Mouse (Mus musculus) hindbrain, postnatal 0 days (tissue): ENCODE data around the gene Mllt10. TPM values are rescaled to one million over a fixed set of nuclear protein-coding genes. Genes with fewer than 3 reads are reported as not detected.

Experiments used
- ATAC-seq: fragments of 200-750 bp; cut with Nextera tagmentation; 2 replicates; pipeline ENCODE4 v1.8.0; 2017; ENCODE audit warnings: mild to moderate bottlenecking, moderate TSS enrichment, moderate library complexity
- DNase-seq: peaks from one replicate; pipeline ENCODE4 v3.0.0-alpha.2; 2015; ENCODE audit warnings: low spot score
- H3K27ac ChIP-seq: fragments of 300-500 bp; sonication (generic); 2 replicates; pipeline ENCODE4 v1.5.1; 2014; ENCODE audit warnings: mild to moderate bottlenecking
- H3K27me3 ChIP-seq: fragments of 300-500 bp; sonication (generic); 2 replicates; pipeline ENCODE4 v1.6.1; 2014; ENCODE audit warnings: low read length, mixed read lengths; ENCODE audit not compliant: insufficient read depth
- H3K36me3 ChIP-seq: fragments of 300-500 bp; sonication (generic); 2 replicates; pipeline ENCODE4 v1.6.1; 2014; ENCODE audit warnings: low read length, mixed read lengths; ENCODE audit not compliant: insufficient read depth
- H3K4me1 ChIP-seq: fragments of 300-500 bp; sonication (generic); 2 replicates; pipeline ENCODE4 v1.6.1; 2014; ENCODE audit warnings: antibody characterized with exemption, low read length, mixed read lengths; ENCODE audit not compliant: insufficient read depth
- H3K4me2 ChIP-seq: fragments of 300-500 bp; sonication (generic); 2 replicates; pipeline ENCODE4 v1.6.1; 2014; ENCODE audit warnings: low read depth, mild to moderate bottlenecking, low read length, moderate library complexity, mixed read lengths
- H3K4me3 ChIP-seq: fragments of 300-500 bp; sonication (generic); 2 replicates; pipeline ENCODE4 v1.5.1; 2014; ENCODE audit warnings: low read length
- H3K9ac ChIP-seq: fragments of 300-500 bp; sonication (generic); replicated peaks from 2 replicates; pipeline ENCODE4 v1.6.1; 2014; ENCODE audit warnings: mild to moderate bottlenecking, low read length, moderate library complexity, mixed read lengths
- H3K9me3 ChIP-seq: fragments of 300-500 bp; sonication (generic); 2 replicates; pipeline ENCODE4 v1.6.1; 2016; ENCODE audit warnings: low read length, mixed read lengths
- CTCF ChIP-seq: IDR thresholded peaks from 2 replicates; pipeline ENCODE4 v1.5.1; 2016; ENCODE audit warnings: antibody characterized with exemption, control low read depth, low read depth
- WGBS: fragments of 180-500 bp; shearing (Covaris S2); extraction: QIAGEN DNeasy Blood & Tissue Kit; methylation state at CpG from one replicate; pipeline ENCODE4 v1.1.7; 2014; 5-methylcytosine and 5-hydroxymethylcytosine counted together
- polyA plus RNA-seq: library from polyadenylated mRNA; unstranded; fragments of >200 nt; fragmentation: Nextera tagmentation; extraction: Ambion mirVana; gene quantifications from 2 replicates; pipeline ENCODE4 v1.2.1, GENCODE M21; 2015
- total RNA-seq: library from RNA; depleted of rRNA; stranded (reverse); fragments of >200 nt; gene quantifications from 2 replicates; pipeline ENCODE4 v1.2.3, GENCODE M21; 2014

Gene Mllt10
- total and polyA plus RNA-seq, 2 experiments from 2014 or later, result 25.6 to 30.0 TPM

- ATAC-seq (peak; percentile 87), DNase-seq (peak; percentile 89)
- Histone ChIP-seq H3K27me3 (no peaks in the 10 kb centered on the region), H3K4me1 (peaks cover 12% of the 10 kb centered on the region; the same call in 1 of the 2 replicates), H3K9me3 (no peaks in the 10 kb centered on the region), H3K36me3 (no peaks in the 10 kb centered on the region), H3K9ac (peak overlapping the region; percentile 99), H3K4me2 (peak overlapping the region; percentile 84), H3K4me3 (peak overlapping the region; percentile 93), H3K27ac (peak overlapping the region; percentile 99)
- under 1% methylated on average over 70 of the region's 70 CpGs for WGBS
- no peak for TF ChIP-seq CTCF
These were observed 7.2 kb upstream of the Mllt10 start for GRCm38 (mm10) chr2:18047646-18048452.

GRCm38 (mm10) chr2:18048453-18049075, 6.5 kb upstream of the Mllt10 start, which contains the start of gene Skida1:
Gene Skida1, minus strand, starts transcription at chr2:18049051.
- Histone ChIP-seq H3K4me2 (peak within 1 kb of the TSS; percentile 84), H3K36me3 (no peaks in the 10 kb centered on the region), H3K9ac (peak within 1 kb of the TSS; percentile 99), H3K9me3 (no peaks in the 10 kb centered on the region), H3K27me3 (no peaks in the 10 kb centered on the region), H3K4me1 (peaks cover 9% of the 10 kb centered on the region; the same call in 1 of the 2 replicates), H3K27ac (peak within 1 kb of the TSS; percentile 99), H3K4me3 (peak within 1 kb of the TSS; percentile 93)
- WGBS, result 0% methylated on average over 17 of the region's 17 CpGs
- TF ChIP-seq CTCF, result no peak
- DNase-seq (peak; percentile 82), ATAC-seq (peak; percentile 43)

- TF ChIP-seq CTCF, result no peak
- Histone ChIP-seq H3K4me2 (peak overlapping the region; percentile 84), H3K9ac (peak overlapping the region; percentile 99), H3K27ac (peak overlapping the region; percentile 99), H3K36me3 (no peaks in the 10 kb centered on the region), H3K4me3 (peak overlapping the region; percentile 93), H3K27me3 (no peaks in the 10 kb centered on the region), H3K4me1 (peaks cover 9% of the 10 kb centered on the region; the same call in 1 of the 2 replicates), H3K9me3 (no peaks in the 10 kb centered on the region)
- DNase-seq (no peak), ATAC-seq (no peak)
- 15% methylated on average over 11 of the region's 11 CpGs for WGBS
These were observed 5.7 kb upstream of the Mllt10 start for GRCm38 (mm10) chr2:18049279-18049821.

- no peak for TF ChIP-seq CTCF
- peaks cover 9% of the 10 kb centered on the region; the same call in 1 of the 2 replicates for H3K4me1 ChIP-seq
- ATAC-seq, result no peak
- 36% methylated on average over 2 of the region's 2 CpGs for WGBS
- peak; percentile 2 for DNase-seq
- no peaks in the 10 kb centered on the region for H3K9me3 ChIP-seq
- peak overlapping the region; percentile 99 for H3K27ac ChIP-seq
- H3K27me3 ChIP-seq, result no peaks in the 10 kb centered on the region
- peak overlapping the region; percentile 99 for H3K9ac ChIP-seq
- no peaks in the 10 kb centered on the region for H3K36me3 ChIP-seq
- peak overlapping the region; percentile 93 for H3K4me3 ChIP-seq
- peak overlapping the region; percentile 84 for H3K4me2 ChIP-seq
These were observed 5.0 kb upstream of the Mllt10 start for GRCm38 (mm10) chr2:18050018-18050417.

GRCm38 (mm10) chr2:18050541-18050985, 4.5 kb upstream of the Mllt10 start:
- Histone ChIP-seq H3K4me3 (peak overlapping the region; percentile 93), H3K27me3 (no peaks in the 10 kb centered on the region), H3K4me1 (peaks cover 9% of the 10 kb centered on the region; the same call in 1 of the 2 replicates), H3K36me3 (no peaks in the 10 kb centered on the region), H3K4me2 (peak overlapping the region; percentile 84), H3K9me3 (no peaks in the 10 kb centered on the region), H3K27ac (peak overlapping the region; percentile 61), H3K9ac (peak overlapping the region; percentile 31)
- TF ChIP-seq CTCF, result no peak
- 16% methylated on average over 10 of the region's 10 CpGs for WGBS
- ATAC-seq, result no peak
- DNase-seq, result peak; percentile 54

- H3K27ac ChIP-seq, result peak overlapping the region; percentile 61
These were observed 3.8 kb upstream of the Mllt10 start for GRCm38 (mm10) chr2:18051026-18051830.

More at GRCm38 (mm10) chr2:18051026-18051830, 3.8 kb upstream of the Mllt10 start:
- peak overlapping the region; percentile 31; the same call in 1 of the 2 replicates for H3K9ac ChIP-seq
- no peaks in the 10 kb centered on the region for H3K9me3 ChIP-seq
- peak overlapping the region; percentile 84 for H3K4me2 ChIP-seq
- H3K27me3 ChIP-seq, result no peaks in the 10 kb centered on the region
- no peak for TF ChIP-seq CTCF
- peak overlapping the region; percentile 93 for H3K4me3 ChIP-seq
- 30% methylated on average over 11 of the region's 11 CpGs for WGBS
- DNase-seq (no peak), ATAC-seq (no peak)
- peaks cover 9% of the 10 kb centered on the region; the same call in 1 of the 2 replicates for H3K4me1 ChIP-seq
- no peaks in the 10 kb centered on the region for H3K36me3 ChIP-seq
